Mouse (Mus musculus) C2C12 (cell line): Measurements from ENCODE around the gene Gm28038. TPM values are rescaled to one million over a fixed set of nuclear protein-coding genes. Genes with fewer than 3 reads are reported as not detected.

ENCODE experiments used
- H3K27me3 ChIP-seq: one replicate; pipeline ENCODE4 v1.6.1; 2011; ENCODE audit not compliant: control insufficient read depth, insufficient read depth, insufficient read length
- H3K36me3 ChIP-seq: one replicate; pipeline ENCODE4 v1.6.1; 2011; ENCODE audit not compliant: control insufficient read depth, insufficient read depth
- H3K4me3 ChIP-seq: one replicate; pipeline ENCODE4 v1.5.1; 2011; ENCODE audit warnings: mild to moderate bottlenecking, control low read depth; ENCODE audit not compliant: poor library complexity, insufficient read depth, severe bottlenecking
- H3K79me2 ChIP-seq: one replicate; pipeline ENCODE4 v1.6.1; 2011; ENCODE audit not compliant: control insufficient read depth, insufficient read depth
- H3K79me3 ChIP-seq: one replicate; pipeline ENCODE4 v1.6.1; 2011; ENCODE audit warnings: low read depth, control low read depth
- H3ac ChIP-seq: one replicate; pipeline ENCODE3; 2011; ENCODE audit warnings: low read depth; ENCODE audit not compliant: control insufficient read depth, insufficient read length
- CEBPB ChIP-seq: IDR thresholded peaks from one replicate; pipeline ENCODE4 v1.6.1; 2011; ENCODE audit warnings: low read depth, mild to moderate bottlenecking, control low read depth, moderate library complexity
- CTCF ChIP-seq: IDR thresholded peaks from one replicate; pipeline ENCODE4 v1.5.1; 2011; ENCODE audit not compliant: control insufficient read depth, insufficient read depth, insufficient read length
- FOSL1 ChIP-seq: IDR thresholded peaks from one replicate; pipeline ENCODE4 v1.8.0; 2011; ENCODE audit warnings: mild to moderate bottlenecking, low read length; ENCODE audit not compliant: poor library complexity, insufficient read depth, severe bottlenecking
- MAX ChIP-seq: IDR thresholded peaks from one replicate; pipeline ENCODE4 v1.6.1; 2011; ENCODE audit warnings: mild to moderate bottlenecking, control low read depth
- MYOD1 ChIP-seq: IDR thresholded peaks from one replicate; pipeline ENCODE4 v1.6.1; 2011; ENCODE audit warnings: low read depth; ENCODE audit not compliant: control insufficient read depth, insufficient read length
- MYOG ChIP-seq: IDR thresholded peaks from one replicate; pipeline ENCODE4 v1.6.1; 2011; ENCODE audit not compliant: control insufficient read depth, insufficient read length; ENCODE audit errors: extremely low read depth
- USF1 ChIP-seq: IDR thresholded peaks from one replicate; pipeline ENCODE4 v1.6.1; 2011; ENCODE audit warnings: low read depth, mild to moderate bottlenecking, control low read depth, moderate library complexity
- polyA plus RNA-seq: library from polyadenylated mRNA; unstranded; fragments of >200 nt; fragmentation: generic; extraction: Trizol; gene quantifications from one replicate; pipeline ENCODE4 v1.2.1, GENCODE M21; 2012; ENCODE audit warnings: missing spikeins

Gene Gm28038
- polyA plus RNA-seq, 1 experiment, result 0.16 TPM

GRCm38 (mm10) chr2:30342061-30342460, 61.2 kb downstream of the Gm28038 start:
- Histone ChIP-seq H3K79me2 (no peaks in the 10 kb centered on the region), H3K4me3 (no peak overlapping the region), H3K27me3 (no peaks in the 10 kb centered on the region), H3K36me3 (peaks cover 86% of the 10 kb centered on the region), H3ac (no peak overlapping the region), H3K79me3 (no peaks in the 10 kb centered on the region)
- TF ChIP-seq CTCF (no peak), MAX (no peak), MYOG (no peak), MYOD1 (no peak), USF1 (no peak), CEBPB (no peak), FOSL1 (no peak)

DNA sequence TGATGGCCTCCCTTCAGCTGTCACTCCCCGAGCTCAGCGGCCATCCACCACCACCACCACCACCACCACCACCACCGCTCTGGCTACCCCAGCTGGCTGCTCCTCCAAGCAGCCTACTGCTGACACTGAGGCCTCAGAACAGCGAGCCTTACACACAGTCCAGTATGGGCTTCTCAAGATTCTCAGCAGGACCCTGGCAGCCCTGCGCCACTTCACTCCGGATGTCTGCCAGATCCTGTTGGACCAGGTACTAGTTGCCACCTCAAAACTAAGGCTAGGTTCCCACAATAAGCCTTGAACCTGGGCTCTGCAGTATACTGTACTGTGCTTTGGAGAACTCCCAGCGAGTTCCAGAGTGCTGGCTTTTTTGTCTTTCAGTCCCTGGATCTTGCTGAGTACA, 61.7 kb downstream of the Gm28038 start:
- Histone ChIP-seq H3ac (no peak overlapping the region), H3K27me3 (no peaks in the 10 kb centered on the region), H3K4me3 (no peak overlapping the region), H3K79me2 (no peaks in the 10 kb centered on the region), H3K36me3 (peaks cover 85% of the 10 kb centered on the region), H3K79me3 (no peaks in the 10 kb centered on the region)
- TF ChIP-seq MYOD1 (no peak), CTCF (no peak)

DNA sequence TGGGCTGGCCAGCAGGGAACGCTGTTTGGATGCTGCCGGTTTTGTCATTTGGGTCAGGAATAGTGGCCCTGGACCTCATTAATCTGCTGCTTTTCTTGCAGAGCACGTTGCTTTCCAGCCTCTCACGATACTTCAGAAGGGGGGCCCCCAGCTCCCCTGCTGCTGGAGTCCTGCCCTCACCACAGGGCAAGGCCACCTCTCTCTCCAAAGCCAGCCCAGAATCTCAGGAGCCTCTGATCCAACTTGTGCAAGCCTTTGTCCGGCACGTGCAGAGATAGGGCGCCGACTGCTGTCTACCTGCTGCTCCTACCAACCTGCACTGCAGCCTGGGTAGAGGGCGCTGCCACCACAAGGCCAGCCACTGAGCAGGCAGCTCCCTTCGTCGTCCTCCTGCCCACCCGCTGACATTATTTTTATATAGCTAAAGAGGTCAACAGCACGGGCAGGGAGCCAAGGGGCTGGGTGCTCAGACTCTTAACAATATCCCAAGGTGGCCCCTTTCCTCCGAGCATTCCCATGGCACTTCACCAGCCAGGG, 62.8 kb downstream of the Gm28038 start:
- no peaks in the 10 kb centered on the region for H3K79me3 ChIP-seq
- TF ChIP-seq CEBPB, result no peak
- TF ChIP-seq MYOD1, result no peak
- TF ChIP-seq USF1, result no peak
- no peaks in the 10 kb centered on the region for H3K79me2 ChIP-seq
- H3K36me3 ChIP-seq, result peaks cover 77% of the 10 kb centered on the region
- H3K27me3 ChIP-seq, result no peaks in the 10 kb centered on the region
- H3ac ChIP-seq, result no peak overlapping the region
- H3K4me3 ChIP-seq, result no peak overlapping the region

DNA sequence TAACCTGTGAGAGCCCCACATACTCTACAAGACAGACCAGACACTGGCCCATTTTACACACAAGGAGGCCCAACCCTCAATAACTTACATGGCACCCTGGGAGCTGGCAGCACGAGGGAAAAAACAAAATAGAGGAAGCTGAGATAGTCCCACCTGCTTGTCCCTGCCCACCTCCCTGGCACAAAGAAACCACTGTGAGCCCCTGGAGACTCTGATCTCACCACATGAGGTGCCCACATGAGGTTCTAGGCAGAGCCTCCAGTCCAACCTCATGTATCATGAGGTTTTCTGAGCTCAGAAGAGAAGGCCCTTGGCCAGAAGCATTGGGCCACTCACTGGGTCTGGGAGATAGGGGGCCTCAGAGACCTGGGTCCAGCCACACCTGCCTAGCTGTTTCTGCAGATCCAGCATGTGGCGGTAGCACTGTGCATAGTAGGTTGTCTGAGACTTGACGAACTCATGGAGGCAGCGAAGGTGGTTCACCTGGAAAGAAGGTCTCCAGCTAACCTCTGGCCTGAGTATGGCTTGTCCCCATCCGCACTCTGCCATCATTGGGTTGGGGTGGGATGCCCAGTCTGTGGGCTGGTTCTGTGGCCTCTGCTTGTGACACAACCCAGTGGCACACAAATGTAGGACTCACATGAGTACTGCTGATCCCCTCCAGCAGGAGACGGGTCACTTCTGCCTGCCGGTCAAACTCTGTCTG, 65.3 kb downstream of the Gm28038 start:
- H3K79me3 ChIP-seq, result no peaks in the 10 kb centered on the region
- H3K36me3 ChIP-seq, result peaks cover 58% of the 10 kb centered on the region
- no peak for TF ChIP-seq CTCF
- no peak for TF ChIP-seq MYOD1
- TF ChIP-seq MAX, result no peak
- TF ChIP-seq FOSL1, result no peak
- no peak for TF ChIP-seq CEBPB
- TF ChIP-seq MYOG, result no peak
- TF ChIP-seq USF1, result no peak
- no peaks in the 10 kb centered on the region for H3K27me3 ChIP-seq
- no peaks in the 10 kb centered on the region for H3K79me2 ChIP-seq
- no peak overlapping the region for H3ac ChIP-seq
- no peak overlapping the region for H3K4me3 ChIP-seq

DNA sequence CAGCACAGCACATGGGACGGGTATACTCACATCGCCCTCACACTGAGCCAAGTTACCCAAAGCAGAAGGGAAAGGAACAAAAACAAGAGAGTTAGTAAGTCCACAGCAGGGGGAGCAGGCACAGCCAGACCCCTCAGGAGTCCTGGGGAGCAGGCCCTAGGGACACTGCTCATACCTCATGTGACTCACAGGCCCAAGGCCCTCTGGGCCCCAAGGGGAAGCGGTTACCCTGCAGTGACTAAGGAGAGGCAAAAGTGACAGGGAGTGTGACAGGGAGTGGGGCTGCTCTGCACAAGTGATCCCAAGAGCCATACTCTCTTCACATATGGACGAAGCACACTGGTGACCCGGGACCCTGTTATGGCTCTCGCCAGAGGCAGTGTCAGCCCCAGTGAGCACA, 68.4 kb downstream of the Gm28038 start:
- TF ChIP-seq CTCF (no peak), MYOD1 (no peak), FOSL1 (no peak), CEBPB (no peak)
- Histone ChIP-seq H3K36me3 (peaks cover 37% of the 10 kb centered on the region), H3K79me2 (no peaks in the 10 kb centered on the region), H3K4me3 (no peak overlapping the region), H3ac (no peak overlapping the region), H3K79me3 (no peaks in the 10 kb centered on the region), H3K27me3 (no peaks in the 10 kb centered on the region)

Other genes with a start within 250 kb of the Gm28038 start
- 16.4 TPM for gene Wdr34, start 232.2 kb upstream of the Gm28038 start, polyA plus RNA-seq
- 312 TPM for gene Set, start 223.7 kb upstream of the Gm28038 start, polyA plus RNA-seq
- gene Pkn3, start 203.4 kb upstream of the Gm28038 start, polyA plus RNA-seq, result 5.5 TPM
- gene Zdhhc12, start 187.4 kb upstream of the Gm28038 start, polyA plus RNA-seq, result 31.5 TPM
- 7.2 TPM for gene Zer1, start 156.5 kb upstream of the Gm28038 start, polyA plus RNA-seq
- 25.3 TPM for gene Tbc1d13, start 147.3 kb upstream of the Gm28038 start, polyA plus RNA-seq
- 16.1 TPM for gene Endog, start 109.5 kb upstream of the Gm28038 start, polyA plus RNA-seq
- 33.4 TPM for gene Spout1, start 102.6 kb upstream of the Gm28038 start, polyA plus RNA-seq
- 2.7 TPM for gene Kyat1, start 75.2 kb upstream of the Gm28038 start, polyA plus RNA-seq
- gene Lrrc8a, start 43.3 kb upstream of the Gm28038 start, polyA plus RNA-seq, result 20.6 TPM
- gene Gm28035, start 40.5 kb upstream of the Gm28038 start, polyA plus RNA-seq, result 0.01 TPM
- 1.4 TPM for gene Phyhd1, start 14.8 kb upstream of the Gm28038 start, polyA plus RNA-seq
- gene Dolk, start 5.3 kb downstream of the Gm28038 start, polyA plus RNA-seq, result 28.3 TPM
- 54.6 TPM for gene Nup188, start 5.4 kb downstream of the Gm28038 start, polyA plus RNA-seq
- gene Sh3glb2, start 78.3 kb downstream of the Gm28038 start, polyA plus RNA-seq, result 60.0 TPM
- 29.4 TPM for gene Miga2, start 83.2 kb downstream of the Gm28038 start, polyA plus RNA-seq
- gene Dolpp1, start 111.2 kb downstream of the Gm28038 start, polyA plus RNA-seq, result 19.4 TPM
- gene Crat, start 134.8 kb downstream of the Gm28038 start, polyA plus RNA-seq, result 22.5 TPM
- 213 TPM for gene Ptpa, start 135.0 kb downstream of the Gm28038 start, polyA plus RNA-seq
- 61.4 TPM for gene Ier5l, start 193.2 kb downstream of the Gm28038 start, polyA plus RNA-seq